Mouse (Mus musculus) E14TG2a.4 (cell line): ENCODE results near the gene Ncapd3.

Experiments used
- CTCF ChIP-seq: conservative IDR thresholded peaks from 2 replicates; pipeline ENCODE4 v1.5.1; 2014; ENCODE audit warnings: low read length
- NANOG ChIP-seq: IDR thresholded peaks from 2 replicates; pipeline ENCODE4 v1.6.1; 2014; ENCODE audit warnings: borderline replicate concordance, low read length, mixed read lengths
- POU5F1 ChIP-seq: IDR thresholded peaks from 2 replicates; pipeline ENCODE4 v1.6.1; 2014; ENCODE audit warnings: low read length, borderline replicate concordance

- TF ChIP-seq CTCF (no peak), POU5F1 (no peak), NANOG (no peak)
These were observed 92.1 kb downstream of the Ncapd3 start for GRCm38 (mm10) chr9:27122076-27122475.
